Mouse (Mus musculus) layer of hippocampus, adult 9-11 months (tissue): Measurements from ENCODE around the gene Sbf2.

Experiments
- DNase-seq: peaks from one replicate; pipeline ENCODE4 v3.0.0; 2022

Sbf2 gene

GRCm38 (mm10) chr7:110302886-110303285 lies 311.8 kb downstream of the Sbf2 start:
- no peak for DNase-seq

- DNase-seq = no peak
Observed at GRCm38 (mm10) chr7:110298739-110299410, 315.8 kb downstream of the Sbf2 start.

- no peak for DNase-seq
Observed at GRCm38 (mm10) chr7:110298090-110298489, 316.6 kb downstream of the Sbf2 start.

- DNase-seq = no peak
Observed at GRCm38 (mm10) chr7:110297611-110298010, 317.1 kb downstream of the Sbf2 start.

GRCm38 (mm10) chr7:110296889-110297603 lies 317.7 kb downstream of the Sbf2 start:
- no peak for DNase-seq

- no peak for DNase-seq
Observed at GRCm38 (mm10) chr7:110289647-110290046, 325.1 kb downstream of the Sbf2 start.

- DNase-seq = no peak
Observed at GRCm38 (mm10) chr7:110288731-110289191, 326.0 kb downstream of the Sbf2 start.

GRCm38 (mm10) chr7:110288191-110288604 lies 326.5 kb downstream of the Sbf2 start:
- DNase-seq = peak; percentile 26

- no peak for DNase-seq
Observed at GRCm38 (mm10) chr7:110287476-110288071, 327.1 kb downstream of the Sbf2 start.

GRCm38 (mm10) chr7:110286838-110287475 lies 327.8 kb downstream of the Sbf2 start:
- peak; percentile 67 for DNase-seq

GRCm38 (mm10) chr7:110286198-110286732 lies 328.5 kb downstream of the Sbf2 start:
- DNase-seq = no peak

- DNase-seq = no peak
Observed at GRCm38 (mm10) chr7:110285849-110286151, 328.9 kb downstream of the Sbf2 start.

GRCm38 (mm10) chr7:110285076-110285848 lies 329.5 kb downstream of the Sbf2 start:
- no peak for DNase-seq

- no peak for DNase-seq
Observed at GRCm38 (mm10) chr7:110283484-110284275, 331.0 kb downstream of the Sbf2 start.

GRCm38 (mm10) chr7:110282797-110283196 lies 331.9 kb downstream of the Sbf2 start:
- no peak for DNase-seq

- DNase-seq = no peak
Observed at GRCm38 (mm10) chr7:110281435-110282256, 333.1 kb downstream of the Sbf2 start.

GRCm38 (mm10) chr7:110279183-110279582 lies 335.5 kb downstream of the Sbf2 start:
- no peak for DNase-seq

GRCm38 (mm10) chr7:110277734-110278245 lies 336.9 kb downstream of the Sbf2 start:
- no peak for DNase-seq

GRCm38 (mm10) chr7:110272434-110272833 lies 342.3 kb downstream of the Sbf2 start:
- DNase-seq = no peak

- DNase-seq = no peak
Observed at GRCm38 (mm10) chr7:110271814-110272213, 342.9 kb downstream of the Sbf2 start.
